Mouse (Mus musculus) MEL (cell line): ENCODE measurements around the gene Strip1. TPM values are rescaled to one million over a fixed set of nuclear protein-coding genes. Genes with fewer than 3 reads are reported as not detected.

Experiments used
- DNase-seq: peaks from one replicate; pipeline ENCODE4 v3.0.0; 2011; ENCODE audit warnings: low read depth, low spot score
- H3K27ac ChIP-seq: 2 replicates; pipeline ENCODE4 v1.5.1; 2012; ENCODE audit warnings: low read depth, mild to moderate bottlenecking, control low read depth, low read length, moderate library complexity; ENCODE audit not compliant: control insufficient read depth
- H3K27me3 ChIP-seq, 2 experiments: fragments of 150-350 bp in 1 of 2; sonication (generic) in 1 of 2; 2 replicates each; pipeline ENCODE4 v1.6.1; 2012; ENCODE audit warnings: low read length in 2 of 2, mild to moderate bottlenecking in 2 of 2, improper control_type of control experiment in 1 of 2, moderate library complexity in 1 of 2; ENCODE audit not compliant: insufficient read depth in 2 of 2, control insufficient read depth in 1 of 2
- H3K36me3 ChIP-seq, 2 experiments: 2 replicates each; pipeline ENCODE4 v1.6.1; 2012 to 2014; ENCODE audit warnings: low read length in 2 of 2, improper control_type of control experiment in 1 of 2, inconsistent platforms in 1 of 2, mild to moderate bottlenecking in 1 of 2; ENCODE audit not compliant: insufficient read depth in 2 of 2, control insufficient read depth in 1 of 2
- H3K4me1 ChIP-seq, 2 experiments: fragments of 150-350 bp in 1 of 2; sonication (generic) in 1 of 2; 2 replicates each; pipeline ENCODE4 v1.6.1; 2012; ENCODE audit warnings: low read length in 2 of 2, improper control_type of control experiment in 1 of 2, mild to moderate bottlenecking in 1 of 2; ENCODE audit not compliant: insufficient read depth in 2 of 2, control insufficient read depth in 1 of 2
- H3K4me3 ChIP-seq, 2 experiments: fragments of 150-350 bp in 1 of 2; sonication (generic) in 1 of 2; 2 replicates each; pipeline ENCODE4 v1.5.1; 2012; ENCODE audit warnings: low read depth in 2 of 2, low read length in 2 of 2, mild to moderate bottlenecking in 2 of 2, moderate library complexity in 2 of 2, control low read depth in 1 of 2, improper control_type of control experiment in 1 of 2; ENCODE audit not compliant: control insufficient read depth in 1 of 2, insufficient read depth in 1 of 2
- H3K79me2 ChIP-seq: 2 replicates; pipeline ENCODE4 v1.6.1; 2012; ENCODE audit warnings: mild to moderate bottlenecking, low read length, moderate library complexity; ENCODE audit not compliant: control insufficient read depth, poor library complexity, insufficient read depth
- H3K9ac ChIP-seq: 2 replicates; pipeline ENCODE4 v1.6.1; 2012; ENCODE audit warnings: low read depth, mild to moderate bottlenecking, control low read depth, low read length, moderate library complexity; ENCODE audit not compliant: control insufficient read depth, poor library complexity, severe bottlenecking
- H3K9me3 ChIP-seq: fragments of 150-350 bp; sonication (generic); replicated peaks from 2 replicates; pipeline ENCODE4 v1.6.1; 2012; ENCODE audit warnings: mild to moderate bottlenecking, low read length, improper control_type of control experiment, moderate library complexity; ENCODE audit not compliant: insufficient read depth
- CHD1 ChIP-seq: IDR thresholded peaks from 2 replicates; pipeline ENCODE4 v1.6.1; 2012; ENCODE audit warnings: low read depth, mild to moderate bottlenecking, inconsistent platforms, low read length, improper control_type of control experiment
- CTCF ChIP-seq, 3 experiments: IDR thresholded peaks in 2 of 3; conservative IDR thresholded peaks in 1 of 3; 2 replicates each; pipeline ENCODE4 v1.5.1; 2011 to 2012; ENCODE audit warnings: low read length in 3 of 3, low read depth in 2 of 3, mild to moderate bottlenecking in 2 of 3, improper control_type of control experiment in 1 of 3, inconsistent platforms in 1 of 3, mixed read lengths in 1 of 3, moderate library complexity in 1 of 3; ENCODE audit not compliant: control insufficient read depth in 1 of 3, insufficient read depth in 1 of 3, poor library complexity in 1 of 3, severe bottlenecking in 1 of 3
- E2F4 ChIP-seq: IDR thresholded peaks from 2 replicates; pipeline ENCODE4 v1.6.1; 2011; ENCODE audit warnings: low read depth, low read length, improper control_type of control experiment, borderline replicate concordance
- ELF1 ChIP-seq: IDR thresholded peaks from 2 replicates; pipeline ENCODE4 v1.6.1; 2014; ENCODE audit warnings: low read depth, mild to moderate bottlenecking, inconsistent platforms, low read length, improper control_type of control experiment, moderate library complexity
- EP300 ChIP-seq, 2 experiments: IDR thresholded peaks; 2 replicates each; pipeline ENCODE4 v1.6.1; 2011; ENCODE audit warnings: improper control_type of control experiment in 2 of 2, low read length in 2 of 2, low read depth in 1 of 2, mild to moderate bottlenecking in 1 of 2
- GABPA ChIP-seq: IDR thresholded peaks from 2 replicates; pipeline ENCODE4 v1.6.1; 2012; ENCODE audit warnings: low read depth, mild to moderate bottlenecking, inconsistent platforms, low read length, improper control_type of control experiment, moderate library complexity
- HCFC1 ChIP-seq: IDR thresholded peaks from 2 replicates; pipeline ENCODE4 v1.6.1; 2012; ENCODE audit warnings: low read depth, mild to moderate bottlenecking, inconsistent platforms, low read length, improper control_type of control experiment, moderate library complexity
- MAFK ChIP-seq: IDR thresholded peaks from 2 replicates; pipeline ENCODE4 v1.6.1; 2011; ENCODE audit warnings: low read depth, mild to moderate bottlenecking, low read length, improper control_type of control experiment, borderline replicate concordance
- MAX ChIP-seq: IDR thresholded peaks from 2 replicates; pipeline ENCODE4 v1.6.1; 2011; ENCODE audit warnings: low read length, improper control_type of control experiment
- MAZ ChIP-seq: IDR thresholded peaks from 2 replicates; pipeline ENCODE4 v1.6.1; 2012; ENCODE audit warnings: low read depth, mild to moderate bottlenecking, inconsistent platforms, low read length, improper control_type of control experiment
- MXI1 ChIP-seq: IDR thresholded peaks from 2 replicates; pipeline ENCODE4 v1.6.1; 2011; ENCODE audit warnings: mild to moderate bottlenecking, low read depth, low read length, improper control_type of control experiment
- MYC ChIP-seq: IDR thresholded peaks from 2 replicates; pipeline ENCODE4 v1.6.1; 2011; ENCODE audit warnings: low read depth, mild to moderate bottlenecking, low read length, improper control_type of control experiment, moderate library complexity
- NRF1 ChIP-seq: IDR thresholded peaks from 2 replicates; pipeline ENCODE4 v1.6.1; 2014; ENCODE audit warnings: low read depth, mild to moderate bottlenecking, inconsistent platforms, low read length, improper control_type of control experiment, moderate library complexity; ENCODE audit not compliant: poor library complexity, insufficient read depth, severe bottlenecking
- POLR2A ChIP-seq, 2 experiments: IDR thresholded peaks; 2 replicates each; pipeline ENCODE4 v1.6.1; 2011 to 2012; ENCODE audit warnings: low read length in 2 of 2, mild to moderate bottlenecking in 2 of 2, control low read depth in 1 of 2, improper control_type of control experiment in 1 of 2, low read depth in 1 of 2, moderate library complexity in 1 of 2; ENCODE audit not compliant: control insufficient read depth in 1 of 2, insufficient read depth in 1 of 2, poor library complexity in 1 of 2
- RCOR1 ChIP-seq: IDR thresholded peaks from 2 replicates; pipeline ENCODE4 v1.6.1; 2012; ENCODE audit warnings: low read depth, mild to moderate bottlenecking, inconsistent platforms, low read length, improper control_type of control experiment
- SMC3 ChIP-seq: IDR thresholded peaks from 2 replicates; pipeline ENCODE4 v1.6.1; 2011; ENCODE audit warnings: low read depth, low read length, improper control_type of control experiment
- TAL1 ChIP-seq: IDR thresholded peaks from 2 replicates; pipeline ENCODE4 v1.6.1; 2012; ENCODE audit warnings: mild to moderate bottlenecking, inconsistent platforms, low read length, moderate library complexity, mixed read lengths
- TBP ChIP-seq: IDR thresholded peaks from 2 replicates; pipeline ENCODE4 v1.8.0; 2011; ENCODE audit warnings: low read depth, low read length, improper control_type of control experiment
- TCF12 ChIP-seq: IDR thresholded peaks from 2 replicates; pipeline ENCODE4 v1.6.1; 2014; ENCODE audit warnings: low read depth, mild to moderate bottlenecking, inconsistent platforms, low read length, improper control_type of control experiment, moderate library complexity
- UBTF ChIP-seq: IDR thresholded peaks from 2 replicates; pipeline ENCODE4 v1.6.1; 2012; ENCODE audit warnings: low read depth, mild to moderate bottlenecking, inconsistent platforms, low read length, improper control_type of control experiment, moderate library complexity, borderline replicate concordance; ENCODE audit not compliant: insufficient read depth
- USF1 ChIP-seq: IDR thresholded peaks from 2 replicates; pipeline ENCODE4 v1.6.1; 2014; ENCODE audit warnings: low read depth, mild to moderate bottlenecking, inconsistent platforms, low read length, improper control_type of control experiment, moderate library complexity
- USF2 ChIP-seq, 2 experiments: IDR thresholded peaks; 2 replicates each; pipeline ENCODE4 v1.6.1; 2011 to 2012; ENCODE audit warnings: improper control_type of control experiment in 2 of 2, low read length in 2 of 2, borderline replicate concordance in 1 of 2, inconsistent platforms in 1 of 2, low read depth in 1 of 2, mild to moderate bottlenecking in 1 of 2; ENCODE audit not compliant: insufficient read depth in 1 of 2
- ZC3H11A ChIP-seq: IDR thresholded peaks from 2 replicates; pipeline ENCODE4 v1.6.1; 2012; ENCODE audit warnings: low read depth, mild to moderate bottlenecking, inconsistent platforms, low read length, improper control_type of control experiment
- ZKSCAN1 ChIP-seq: IDR thresholded peaks from 2 replicates; pipeline ENCODE4 v1.6.1; 2012; ENCODE audit warnings: low read depth, mild to moderate bottlenecking, inconsistent platforms, low read length, improper control_type of control experiment, moderate library complexity
- ZMIZ1 ChIP-seq: IDR thresholded peaks from 2 replicates; pipeline ENCODE4 v1.6.1; 2012; ENCODE audit warnings: low read depth, mild to moderate bottlenecking, inconsistent platforms, low read length, improper control_type of control experiment, moderate library complexity
- ZNF384 ChIP-seq: IDR thresholded peaks from 2 replicates; pipeline ENCODE4 v1.6.1; 2012; ENCODE audit warnings: low read depth, mild to moderate bottlenecking, inconsistent platforms, low read length, improper control_type of control experiment
- polyA plus RNA-seq, 2 experiments: library from polyadenylated mRNA; stranded (reverse) in 1 of 2; unstranded in 1 of 2; fragments of >175 nt in 1 of 2; fragments of >200 nt in 1 of 2; gene quantifications; 2 replicates each; pipeline versions ENCODE4 v1.2.1 to v1.2.4; 2012; ENCODE audit warnings: low replicate concordance in 2 of 2, low read depth in 1 of 2; ENCODE audit not compliant: insufficient read length in 2 of 2, insufficient read depth in 1 of 2, missing spikeins in 1 of 2
- total RNA-seq: library from RNA; depleted of rRNA; stranded (reverse); fragments of 300-350 nt; gene quantifications from 2 replicates; pipeline ENCODE4 v1.2.3, GENCODE M21; 2012

Strip1 gene
- total and polyA plus RNA-seq, 3 experiments = 19.8 to 32.9 TPM; not detected in 1

- Histone ChIP-seq H3K36me3 (peaks cover 5 to 6% of the 10 kb centered on the region in 2 experiments), H3K27ac (no peak overlapping the region), H3K4me3 (no peak overlapping the region), H3K4me1 (peaks cover 0 to 10% of the 10 kb centered on the region in 2 experiments; a peak in 3 of 4 replicates), H3K27me3 (no peaks in the 10 kb centered on the region), H3K9me3 (no peaks in the 10 kb centered on the region), H3K79me2 (peaks cover 6% of the 10 kb centered on the region), H3K9ac (no peak overlapping the region)
- TF ChIP-seq TBP = no peak
- no peak for TF ChIP-seq MAX
- no peak for TF ChIP-seq USF2 (IDR thresholded peaks at IDR 0.05; ENCODE audit: borderline replicate concordance in 1 of 2, insufficient read depth in 1 of 2, low read depth in 1 of 2, low read length in 2 of 2)
- no peak for TF ChIP-seq MYC
- no peak for TF ChIP-seq GABPA
- no peak for TF ChIP-seq CHD1
- TF ChIP-seq USF1 = no peak
- TF ChIP-seq MAFK = no peak
- no peak for TF ChIP-seq POLR2A (IDR thresholded peaks at IDR 0.05; ENCODE audit: control insufficient read depth in 1 of 2, insufficient read depth in 1 of 2, low read depth in 1 of 2, low read length in 2 of 2, poor library complexity in 1 of 2)
- TF ChIP-seq ZC3H11A = no peak
- no peak for TF ChIP-seq ZMIZ1
- no peak for TF ChIP-seq EP300 (IDR thresholded peaks at IDR 0.05; ENCODE audit: low read depth in 1 of 2, low read length in 2 of 2)
- TF ChIP-seq TAL1 = no peak
- no peak for TF ChIP-seq HCFC1
- DNase-seq = no peak
These were observed 3.9 kb downstream of the Strip1 start for GRCm38 (mm10) chr3:107627641-107628040.

DNA sequence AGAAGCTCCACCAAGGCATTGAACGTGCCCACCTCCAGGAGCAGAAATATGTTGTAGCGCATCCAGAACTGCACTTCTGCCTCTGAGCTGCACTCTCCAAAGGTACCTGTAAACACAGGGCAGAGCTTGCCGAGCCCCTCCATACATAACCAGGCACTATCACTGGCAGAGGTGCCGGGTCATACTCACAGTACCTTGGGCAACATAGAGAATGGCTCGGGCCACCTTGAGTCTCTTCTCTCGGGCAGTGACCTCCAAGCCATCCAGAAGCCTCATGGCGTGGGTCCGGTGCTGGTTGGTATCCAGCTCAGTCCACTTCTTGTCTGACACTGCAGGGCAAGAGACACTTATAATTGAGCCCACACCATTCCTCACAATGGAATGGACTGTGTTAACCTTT is 4.7 kb downstream of the Strip1 start:
- peaks cover 6% of the 10 kb centered on the region for H3K79me2 ChIP-seq
- H3K4me1 ChIP-seq = peaks cover 0 to 5% of the 10 kb centered on the region in 2 experiments; a peak in 3 of 4 replicates
- DNase-seq = no peak
- no peak overlapping the region for H3K9ac ChIP-seq
- no peaks in the 10 kb centered on the region for H3K27me3 ChIP-seq
- no peaks in the 10 kb centered on the region for H3K9me3 ChIP-seq
- H3K27ac ChIP-seq = no peak overlapping the region
- H3K36me3 ChIP-seq = peaks cover 6 to 7% of the 10 kb centered on the region in 2 experiments
- TF ChIP-seq UBTF (no peak), E2F4 (no peak), TBP (no peak), ZKSCAN1 (no peak), HCFC1 (no peak), CTCF (IDR thresholded peaks at IDR 0.05 in 2 of 3, conservative IDR thresholded peaks at IDR 0.05 in 1 of 3; ENCODE audit: control insufficient read depth in 1 of 3, insufficient read depth in 1 of 3, low read depth in 2 of 3, low read length in 3 of 3, poor library complexity in 1 of 3, severe bottlenecking in 1 of 3) (no peak), ELF1 (no peak), NRF1 (no peak), MAZ (no peak), ZMIZ1 (no peak), EP300 (IDR thresholded peaks at IDR 0.05; ENCODE audit: low read depth in 1 of 2, low read length in 2 of 2) (no peak), ZNF384 (no peak), RCOR1 (no peak), SMC3 (no peak), TCF12 (no peak), MXI1 (no peak)
- H3K4me3 ChIP-seq = no peak overlapping the region
